Mouse (Mus musculus) right cerebral cortex, postnatal 25 days (tissue): ENCODE results near the gene Ppp4r4.
"Not testable (repeated sequence)": the region's sequence is repeated elsewhere in the genome, so short reads cannot be mapped to it uniquely, and the experiment has no call there.

Experiments
- DNase-seq: peaks from one replicate; pipeline ENCODE4 v3.0.0; 2022

The Ppp4r4 gene

DNA sequence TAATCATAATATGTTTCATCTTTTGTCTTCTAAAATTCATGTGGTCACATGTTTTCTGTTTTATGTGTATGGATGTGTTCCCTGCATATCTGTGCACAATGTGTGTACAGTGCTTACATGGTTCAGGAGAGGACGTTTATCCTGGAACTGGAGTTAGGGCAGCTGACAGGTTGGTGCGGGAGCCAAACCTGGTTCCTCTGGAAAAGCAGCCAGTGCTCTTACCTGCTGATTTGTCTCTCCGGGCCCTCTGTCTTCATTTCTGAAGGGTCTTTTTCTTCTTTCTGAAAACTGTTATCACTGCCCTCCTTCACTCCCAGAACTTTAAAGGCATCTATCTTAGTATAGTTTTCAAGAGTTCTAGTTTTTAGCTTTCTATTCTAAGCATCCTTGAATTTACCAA is 111.7 kb downstream of the Ppp4r4 start:
- DNase-seq = no peak

DNA sequence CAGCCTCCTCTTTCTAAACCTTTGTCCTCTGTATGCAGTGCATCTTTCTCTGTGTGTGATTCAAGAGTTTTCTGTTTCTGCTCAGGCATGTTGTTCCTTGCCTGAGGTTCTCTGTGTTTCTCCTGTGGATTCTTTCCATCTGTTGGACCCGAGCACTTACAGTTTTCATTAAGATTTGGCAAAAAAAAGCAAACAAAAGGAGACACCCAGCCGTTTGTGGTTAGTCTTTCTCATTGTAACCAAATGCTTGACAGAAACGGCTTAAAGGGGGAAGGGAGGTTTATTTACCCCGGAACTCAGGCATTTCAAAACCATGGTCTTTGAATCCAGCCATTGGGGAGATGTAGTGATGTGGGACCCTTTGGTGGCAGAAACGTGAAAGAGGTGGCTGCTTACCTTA is 112.5 kb downstream of the Ppp4r4 start:
- no peak for DNase-seq

DNA sequence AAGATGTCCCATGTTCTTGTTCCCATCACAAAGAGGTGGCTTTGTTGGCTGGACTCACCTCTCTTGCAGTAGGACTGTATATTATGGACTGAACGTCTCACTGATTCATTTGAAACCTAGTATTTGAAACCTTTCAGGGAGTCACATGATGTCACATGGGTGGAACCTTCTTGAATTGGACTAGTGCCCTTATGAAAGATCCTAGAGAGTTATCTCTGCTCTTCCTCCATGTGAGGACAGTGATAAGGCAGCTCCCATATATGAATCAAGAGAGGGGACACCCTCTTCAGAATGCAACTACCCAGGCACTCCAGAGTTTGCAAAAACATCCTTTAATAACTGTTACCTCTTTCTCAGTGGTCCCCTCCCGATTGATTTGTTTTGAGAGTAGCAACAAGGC is 114.2 kb downstream of the Ppp4r4 start:
- DNase-seq = no peak

DNA sequence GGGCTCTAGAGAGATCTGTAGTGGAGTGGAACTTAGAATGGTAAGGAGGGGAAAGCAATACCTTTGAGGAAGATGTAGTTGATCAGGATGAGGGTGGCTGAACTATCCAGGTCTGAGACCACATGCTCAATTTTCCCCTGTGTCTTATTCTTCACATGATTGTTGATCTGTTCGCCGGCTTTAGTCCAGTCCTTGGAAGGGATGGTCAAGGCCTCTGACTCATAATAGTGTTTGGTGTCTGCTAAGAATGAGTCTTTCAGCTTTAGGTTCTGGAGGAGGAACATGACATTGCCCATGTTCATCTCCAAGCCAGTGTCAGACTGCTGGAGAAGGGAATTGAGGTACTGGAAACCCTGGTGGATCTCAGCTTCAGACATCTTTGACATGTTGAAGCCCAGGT is 121.8 kb downstream of the Ppp4r4 start:
- DNase-seq = no peak

DNA sequence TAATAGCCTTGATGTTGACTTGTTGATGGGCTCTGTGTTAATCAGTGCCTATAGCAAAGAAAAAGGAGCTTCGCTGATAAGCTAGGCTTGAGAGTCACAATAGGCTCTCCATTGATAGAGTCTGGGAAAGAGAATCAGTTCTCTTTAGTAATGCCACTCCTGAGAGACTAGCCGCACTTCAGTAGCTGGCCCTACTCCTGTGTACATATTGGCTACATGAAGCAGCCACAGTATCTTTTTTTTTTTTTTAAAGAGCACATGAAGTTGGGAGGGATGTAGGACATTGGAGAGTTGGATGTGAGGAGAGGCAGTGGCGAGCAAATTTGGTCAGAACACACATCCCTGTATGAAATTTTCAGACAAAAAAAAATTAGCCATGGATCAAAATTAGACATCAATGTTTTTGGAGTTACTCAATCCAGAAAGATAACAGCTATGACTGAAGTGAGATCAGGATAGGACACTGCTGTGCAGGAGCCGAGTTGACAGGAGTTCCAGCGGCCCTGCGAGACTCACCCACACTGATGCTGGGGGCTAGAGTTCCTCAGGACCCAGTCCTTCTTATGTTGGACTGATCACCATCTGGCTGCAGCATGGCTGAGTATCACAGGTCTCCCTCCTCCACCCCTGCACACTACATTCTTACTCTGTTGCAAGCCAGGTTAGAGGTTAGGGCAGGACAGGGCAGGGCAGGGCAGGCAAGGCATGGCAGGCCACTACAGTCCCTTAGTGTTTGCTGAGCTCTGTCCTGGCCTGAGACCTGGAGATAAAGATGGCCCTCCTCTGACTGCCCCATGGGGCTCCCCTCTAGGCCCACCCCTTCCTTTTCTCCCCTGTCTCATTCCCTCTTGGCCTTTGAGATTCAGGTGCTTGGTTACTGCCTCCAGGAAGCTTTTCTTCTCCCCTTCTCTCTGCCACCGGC is 123.3 kb downstream of the Ppp4r4 start:
- DNase-seq = no peak

DNA sequence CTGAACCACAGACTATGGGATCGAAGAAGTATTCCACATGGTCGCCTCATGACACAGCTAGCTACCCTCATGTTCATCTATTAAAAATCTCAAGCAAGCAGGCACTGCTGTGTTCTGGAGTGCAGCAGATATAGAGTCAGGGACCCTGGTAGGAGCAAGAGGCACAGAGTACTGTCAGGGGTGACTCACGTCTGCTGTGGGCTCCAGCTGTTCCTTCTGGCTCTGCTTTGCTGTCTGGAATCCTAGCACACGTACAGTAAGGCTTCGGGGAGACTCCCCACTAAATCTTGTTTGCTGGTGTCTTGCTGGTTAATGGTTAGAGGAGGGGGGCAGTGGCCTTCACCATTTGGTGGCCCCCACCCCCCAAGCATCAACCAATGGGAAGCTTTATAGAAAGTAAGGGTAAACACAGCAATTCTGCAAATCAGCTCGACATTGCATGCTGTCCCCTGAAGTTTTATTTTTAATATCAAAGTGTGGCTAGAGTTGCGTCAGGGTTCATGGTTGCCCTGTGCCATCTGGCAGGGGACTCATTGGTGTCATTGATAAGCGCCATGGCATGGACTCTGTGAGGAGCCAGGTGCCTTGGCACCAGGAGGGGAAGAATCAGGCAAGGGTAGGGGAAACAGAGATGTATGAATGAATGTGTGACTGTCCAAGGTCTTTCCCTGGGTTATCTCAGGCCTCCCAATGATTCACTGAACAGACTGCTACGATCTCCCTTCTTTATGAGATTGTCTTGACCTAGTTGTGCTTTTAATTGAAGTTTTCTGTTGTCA is 125.0 kb downstream of the Ppp4r4 start, which contains the start of gene Serpina6:
TSS of gene Serpina6 (minus strand) at position 365 of the 779 bp plus-strand sequence.
- DNase-seq = no peak

DNA sequence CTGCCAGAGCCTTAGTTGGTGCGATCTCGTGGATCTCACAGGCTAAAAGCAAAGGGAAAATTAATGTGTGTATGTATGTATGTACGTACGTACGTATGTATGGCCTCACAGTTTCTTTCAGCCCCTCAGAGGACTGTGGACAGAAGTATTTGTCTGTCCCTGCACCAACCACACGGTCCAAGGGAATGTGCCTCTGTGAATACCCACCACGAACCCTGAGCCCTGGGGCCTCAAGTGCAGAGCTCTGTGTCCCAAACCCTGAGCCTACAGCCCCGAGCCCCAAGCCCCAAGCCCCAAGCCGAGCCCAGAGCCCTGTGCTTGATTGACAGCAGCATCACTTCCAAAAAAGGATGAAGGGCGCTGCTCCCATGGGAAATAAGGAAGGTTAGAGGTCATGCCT is 125.9 kb downstream of the Ppp4r4 start:
- DNase-seq = no peak

DNA sequence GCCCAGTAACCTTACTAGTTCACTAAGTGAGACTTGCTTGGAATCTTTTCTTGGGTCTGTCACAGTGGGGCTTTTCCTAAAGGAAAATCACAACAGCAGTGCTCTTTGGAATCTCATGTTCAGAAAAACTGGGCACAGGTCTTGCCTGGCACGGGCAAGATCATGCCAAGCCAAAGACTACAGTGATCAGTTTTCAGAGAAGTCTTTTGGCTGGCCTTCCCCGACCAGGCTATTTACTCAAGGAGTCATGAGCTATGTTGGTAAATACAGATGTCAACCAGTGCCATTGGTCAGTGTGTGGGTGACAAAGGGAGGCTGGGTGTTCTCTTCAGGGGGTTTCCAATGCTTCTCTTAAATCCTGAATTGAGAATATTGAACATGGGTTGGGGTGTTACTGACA is 127.1 kb downstream of the Ppp4r4 start:
- DNase-seq = no peak

DNA sequence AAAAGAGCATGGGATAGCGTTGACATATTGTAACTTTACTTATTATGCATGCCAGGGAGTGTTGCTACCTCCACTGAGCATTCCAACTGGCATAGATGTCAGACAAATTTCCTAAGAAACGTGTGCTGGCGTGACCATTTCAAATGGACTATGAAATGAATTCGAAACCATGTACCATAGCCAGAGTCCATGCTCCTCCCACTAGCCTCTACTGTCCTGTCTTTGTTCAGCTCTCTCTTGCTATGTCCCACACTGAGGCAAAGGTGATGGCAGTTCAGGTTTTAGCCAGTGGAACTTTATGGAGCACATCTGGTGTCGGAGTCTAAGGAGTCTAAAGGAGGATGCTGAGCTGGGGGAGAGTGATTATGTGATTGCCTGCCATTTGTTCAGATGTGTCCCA is 128.0 kb downstream of the Ppp4r4 start:
- DNase-seq = no peak

DNA sequence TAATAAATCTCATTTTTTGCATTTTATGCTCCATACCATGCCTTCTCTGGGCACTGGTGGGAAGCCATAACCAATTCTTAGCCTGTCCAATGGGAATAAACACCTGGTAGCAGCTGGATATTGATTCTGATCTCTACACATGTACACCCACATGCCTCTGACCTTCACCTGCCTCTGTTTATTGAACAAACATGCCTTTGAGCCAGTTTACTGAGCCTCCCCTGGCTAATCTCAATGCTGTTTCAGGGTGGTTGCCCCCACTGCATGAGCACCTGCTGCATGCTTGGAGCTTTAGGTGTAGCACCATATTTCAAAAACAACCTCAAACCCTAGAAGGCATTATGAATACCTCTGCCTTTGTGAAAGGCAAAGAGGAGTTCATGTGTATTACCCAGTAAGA is 130.0 kb downstream of the Ppp4r4 start:
- not testable (repeated sequence) for DNase-seq
